ENCODE assay signal across 9 mouse cellular contexts in the genomic region with DNA sequence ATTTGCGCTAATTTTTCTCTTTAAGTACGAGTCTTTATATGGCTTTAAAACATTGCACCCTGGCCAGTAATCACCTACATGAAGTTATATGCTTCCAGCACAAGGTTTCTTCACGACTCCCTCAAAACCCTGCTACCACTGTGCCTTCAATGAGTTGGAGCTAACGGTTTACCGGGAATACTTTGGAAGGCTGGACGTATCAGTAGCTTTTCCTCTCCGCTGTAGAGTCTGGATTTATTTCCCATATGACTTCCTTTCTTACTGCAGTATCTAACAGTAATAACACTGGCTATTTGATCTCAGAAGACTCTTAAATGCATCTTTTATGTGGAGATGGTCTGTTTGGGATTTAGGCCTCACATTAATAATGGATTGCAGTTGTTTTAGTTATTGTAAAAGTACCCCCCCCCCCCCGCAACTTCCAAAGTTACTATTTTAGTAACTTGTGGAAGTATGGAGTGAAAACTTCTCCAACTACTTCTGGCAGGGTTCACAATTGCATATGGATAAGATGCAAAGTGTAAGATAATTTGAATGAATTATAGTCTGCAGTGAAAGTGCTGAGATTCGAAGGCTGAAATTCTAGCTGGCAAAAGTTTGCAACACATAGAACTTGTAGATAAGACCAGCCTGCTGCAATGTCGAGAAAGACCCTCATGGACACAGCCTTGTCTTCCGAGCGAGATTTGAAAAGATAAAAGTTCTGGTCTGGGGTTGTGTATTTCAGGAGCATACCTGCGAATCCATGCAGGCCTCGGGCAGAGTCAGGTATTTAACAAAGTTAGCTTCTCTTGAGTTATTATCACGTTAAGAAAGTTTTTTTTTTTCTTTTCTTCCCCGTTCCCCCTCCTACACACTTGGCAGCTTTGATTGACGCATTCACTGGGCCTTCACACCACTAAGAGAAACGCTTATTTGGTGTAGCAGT. TPM values are rescaled to one million over a fixed set of nuclear protein-coding genes. Genes with fewer than 3 reads are reported as not detected.
DNase-seq lines count a peak whose midpoint lies in the region; ATAC-seq and TF ChIP-seq lines count a peak whose summit lies in the region.
"Had no signal": no experiment of that assay in that cellular context is flagged by ENCODE, and none has a peak within 500 bp of the region (broad histone marks: within the 10 kb centered on the region; RNA-seq: fewer than 3 reads in every experiment).

No protein-coding gene starts in this region.

- no peak for TF ChIP-seq POLR2A in kidney, adult 2 months (IDR thresholded peaks at IDR 0.05; ENCODE audit: low read depth, low read length)

- H3K4me3 ChIP-seq in kidney, adult 2 months (ENCODE audit: insufficient read depth, low read depth, low read length): peak overlapping the region; percentile 100
- peak overlapping the region; percentile 74 for H3K4me3 ChIP-seq in embryonic facial prominence, embryonic 10.5 days
- H3K4me3 ChIP-seq in hindbrain, embryonic 16.5 days (ENCODE audit: low read length): peak overlapping the region; percentile 80
- H3K4me3 ChIP-seq in midbrain, postnatal 0 days (ENCODE audit: low read depth, low read length): peak overlapping the region; percentile 81

- H3K27me3 ChIP-seq in kidney, adult 2 months (replicated peaks; ENCODE audit: control insufficient read depth, insufficient read depth, low read length): no peaks in the 10 kb centered on the region
- H3K27me3 ChIP-seq in embryonic facial prominence, embryonic 10.5 days (replicated peaks; ENCODE audit: low read depth, poor library complexity, severe bottlenecking): peaks cover 98% of the 10 kb centered on the region
- H3K27me3 ChIP-seq in hindbrain, embryonic 16.5 days (replicated peaks; ENCODE audit: control insufficient read depth, insufficient read depth, low read length): 0 out of 2 replicates have a peak, but pooled peaks cover 2% of the 10 kb centered on the region
- peaks cover 16% of the 10 kb centered on the region; the same call in 1 of the 2 replicates for H3K27me3 ChIP-seq in midbrain, postnatal 0 days (ENCODE audit: insufficient read depth, low read length)

- no peak for DNase-seq in kidney, adult 2 months
- DNase-seq in kidney, postnatal 25 days: no peak
- no peak for DNase-seq in embryonic facial prominence, embryonic 10.5 days (ENCODE audit: low spot score)
- DNase-seq in midbrain, postnatal 0 days (ENCODE audit: low spot score): no peak
- DNase-seq in thymus, postnatal 10 days (ENCODE audit: low spot score in 2 of 2): no peak
- DNase-seq in thymus, postnatal 25 days: no peak
- DNase-seq in adrenal gland, adult 8-10 months: no peak

- no peak for ATAC-seq in hindbrain, embryonic 16.5 days
- no peak for ATAC-seq in midbrain, postnatal 0 days (ENCODE audit: low FRiP score)

- peak overlapping the region; percentile 75 for H3K27ac ChIP-seq in kidney, adult 2 months (ENCODE audit: insufficient read depth, low read depth, low read length)
- peak overlapping the region; percentile 87 for H3K27ac ChIP-seq in embryonic facial prominence, embryonic 10.5 days (replicated peaks)
- H3K27ac ChIP-seq in hindbrain, embryonic 16.5 days (ENCODE audit: low read depth, low read length): peak overlapping the region; percentile 90
- H3K27ac ChIP-seq in midbrain, postnatal 0 days (ENCODE audit: low read depth, low read length): peak overlapping the region; percentile 80
- H3K27ac ChIP-seq: macrophage had no signal

- no peaks in the 10 kb centered on the region for H3K9me3 ChIP-seq in embryonic facial prominence, embryonic 10.5 days
- no peaks in the 10 kb centered on the region for H3K9me3 ChIP-seq in hindbrain, embryonic 16.5 days (ENCODE audit: control insufficient read depth, low read length)
- H3K9me3 ChIP-seq in midbrain, postnatal 0 days (ENCODE audit: low read length): no peaks in the 10 kb centered on the region

- TF ChIP-seq CTCF in kidney, adult 2 months (conservative IDR thresholded peaks at IDR 0.05; ENCODE audit: insufficient read depth, insufficient read length, low read depth, low read length): no peak
- no peak for TF ChIP-seq CTCF in midbrain, postnatal 0 days (IDR thresholded peaks at IDR 0.05)

- H3K4me1 ChIP-seq in kidney, adult 2 months (ENCODE audit: control insufficient read depth, insufficient read depth, low read length): peaks cover 5% of the 10 kb centered on the region; the same call in 1 of the 2 replicates
- peaks cover 46% of the 10 kb centered on the region for H3K4me1 ChIP-seq in embryonic facial prominence, embryonic 10.5 days
- peaks cover 2% of the 10 kb centered on the region; the same call in 1 of the 2 replicates for H3K4me1 ChIP-seq in hindbrain, embryonic 16.5 days (ENCODE audit: control insufficient read depth, insufficient read depth, low read depth, low read length)
- H3K4me1 ChIP-seq in midbrain, postnatal 0 days (ENCODE audit: insufficient read depth, low read length): no peaks in the 10 kb centered on the region

- WGBS in kidney, adult 2 months: 35% methylated on average over 18 of the region's 18 CpGs
- 5% methylated on average over 18 of the region's 18 CpGs for WGBS in embryonic facial prominence, embryonic 10.5 days
- 12% methylated on average over 18 of the region's 18 CpGs for WGBS in hindbrain, embryonic 16.5 days
- 19% methylated on average over 18 of the region's 18 CpGs for WGBS in midbrain, postnatal 0 days

- peak overlapping the region; percentile 88 for H3K9ac ChIP-seq in hindbrain, embryonic 16.5 days (ENCODE audit: low read depth, low read length)
- H3K9ac ChIP-seq in midbrain, postnatal 0 days (replicated peaks; ENCODE audit: low read length, poor library complexity, severe bottlenecking): peak overlapping the region; percentile 75

- peaks cover 3% of the 10 kb centered on the region; the same call in 1 of the 2 replicates for H3K36me3 ChIP-seq in kidney, adult 2 months (ENCODE audit: control insufficient read depth, insufficient read depth, low read length)
- peaks cover 16% of the 10 kb centered on the region for H3K36me3 ChIP-seq in embryonic facial prominence, embryonic 10.5 days (replicated peaks)
- peaks cover 2% of the 10 kb centered on the region; the same call in 1 of the 2 replicates for H3K36me3 ChIP-seq in hindbrain, embryonic 16.5 days (ENCODE audit: control insufficient read depth, insufficient read depth, low read length)
- no peaks in the 10 kb centered on the region for H3K36me3 ChIP-seq in midbrain, postnatal 0 days (ENCODE audit: insufficient read depth, low read length)

- peak overlapping the region; percentile 67 for H3K4me2 ChIP-seq in hindbrain, embryonic 16.5 days (ENCODE audit: low read length)
- peak overlapping the region; percentile 95 for H3K4me2 ChIP-seq in midbrain, postnatal 0 days (ENCODE audit: low read depth, low read length, poor library complexity, severe bottlenecking)

RNA-seq across cellular contexts. Expression of gene E130114P18Rik, which starts 1.4 kb away (rescaled TPM):
- 0.10 and 0.45 TPM in 2 replicates for polyA plus RNA-seq in kidney, adult 2 months (2012; rRNA removed)
- 10.9 and 13.6 TPM in 2 replicates for polyA plus RNA-seq in embryonic facial prominence, embryonic 10.5 days (2016; fragmentation: Nextera tagmentation; extraction: Ambion mirVana)
- polyA plus RNA-seq in hindbrain, embryonic 16.5 days (2015; fragmentation: Nextera tagmentation; extraction: Ambion mirVana): 20.9 and 21.5 TPM in 2 replicates
- 8.4 and 13.5 TPM in 2 replicates for total RNA-seq in midbrain, postnatal 0 days (2014; rRNA removed)
- polyA plus RNA-seq in midbrain, postnatal 0 days (2015; fragmentation: Nextera tagmentation; extraction: Ambion mirVana): 13.7 and 16.2 TPM in 2 replicates
- under 1 TPM in 3 of 4 experiments, not detected in 1; 0.28 to 0.73 (median 0.59) TPM for total RNA-seq in adrenal gland, adult 8-10 months (2022)
- polyA plus RNA-seq: macrophage had no signal

RNA-seq across cellular contexts. Expression of gene Nfia, which starts 6.7 kb away (rescaled TPM):
- 46.5 and 47.1 TPM in 2 replicates for polyA plus RNA-seq in kidney, adult 2 months (2012; rRNA removed)
- polyA plus RNA-seq in embryonic facial prominence, embryonic 10.5 days (2016; fragmentation: Nextera tagmentation; extraction: Ambion mirVana): 8.0 and 17.0 TPM in 2 replicates
- 38.4 and 43.4 TPM in 2 replicates for polyA plus RNA-seq in hindbrain, embryonic 16.5 days (2015; fragmentation: Nextera tagmentation; extraction: Ambion mirVana)
- total RNA-seq in midbrain, postnatal 0 days (2014; rRNA removed): 45.9 and 51.7 TPM in 2 replicates
- 29.9 and 35.7 TPM in 2 replicates for polyA plus RNA-seq in midbrain, postnatal 0 days (2015; fragmentation: Nextera tagmentation; extraction: Ambion mirVana)
- total RNA-seq in adrenal gland, adult 8-10 months (2022): 100 to 1,000 TPM; 117 to 145 (median 127) TPM
